Mouse (Mus musculus) cerebellum, adult 18-20 months (tissue): ENCODE results near the gene Vmn1r230.

Source experiments
- DNase-seq, 2 experiments: peaks; one replicate each; pipeline ENCODE4 v3.0.0; 2021

Gene Vmn1r230

DNA sequence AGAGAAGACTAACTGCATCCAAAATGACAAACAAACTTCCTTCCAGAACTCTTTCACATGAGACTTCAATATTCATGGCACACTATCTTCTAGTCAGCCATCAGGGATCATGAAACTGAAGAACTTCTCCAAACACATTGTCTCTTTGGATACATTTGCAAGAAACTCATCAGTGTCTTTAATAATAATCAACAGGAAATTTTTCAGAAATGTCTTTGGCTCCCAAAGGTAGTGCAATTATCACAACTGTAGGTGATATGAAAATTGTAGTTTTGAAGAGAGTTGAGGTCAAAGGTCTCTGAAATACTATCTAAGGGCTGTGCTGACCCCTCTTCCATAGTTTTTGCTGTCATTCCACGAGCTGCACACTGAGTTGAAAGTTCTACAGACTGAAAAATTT is at the start of gene Vmn1r230:
TSS of gene Vmn1r230 (plus strand) at position 301 of the 400 bp plus-strand sequence.
- DNase-seq = no peak

DNA sequence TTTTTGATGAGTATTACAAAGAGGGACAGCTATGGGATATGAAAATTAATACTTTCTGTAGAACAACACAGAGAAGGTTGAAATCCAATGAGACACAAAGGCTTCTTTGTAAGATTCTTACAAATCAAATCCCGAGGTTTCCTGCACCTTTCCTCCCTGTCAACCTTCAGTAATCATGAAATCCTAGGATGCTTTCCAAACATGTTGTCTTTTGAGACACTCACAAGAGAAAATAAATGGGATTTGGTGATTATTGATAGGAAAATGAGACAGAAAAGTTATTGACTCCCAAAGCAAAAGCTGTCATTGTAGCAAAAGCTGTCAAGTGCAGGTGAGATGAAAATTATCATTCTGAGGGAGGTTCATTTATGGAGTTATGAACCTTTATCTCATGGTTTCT is 29.0 kb upstream of the Vmn1r230 start, which contains the start of gene Vmn1r229:
TSS of gene Vmn1r229 (plus strand) at position 301 of the 400 bp plus-strand sequence.
- no peak for DNase-seq
